Mouse (Mus musculus): ENCODE measurements around the gene Slc6a18.

GRCm38 (mm10) chr13:73654976-73655375 is 22.8 kb downstream of the Slc6a18 start:
- TF ChIP-seq CTCF (IDR thresholded peaks at IDR 0.05; ENCODE audit: low read depth, low read length) = no peak
- TF ChIP-seq TAL1 (conservative IDR thresholded peaks at IDR 0.05; ENCODE audit: low read depth, low read length) = no peak
- no peak for TF ChIP-seq GATA1 (IDR thresholded peaks at IDR 0.05; ENCODE audit: borderline replicate concordance, low read length)

All from G1E (cell line).